ENCODE assay signal across 8 mouse cellular contexts in genomic region chr5:113491988-113492387, GRCm38 (mm10). TPM values are rescaled to one million over a fixed set of nuclear protein-coding genes. Genes with fewer than 3 reads are reported as not detected.
DNase-seq lines count a peak whose midpoint lies in the region; ATAC-seq and TF ChIP-seq lines count a peak whose summit lies in the region.
"Had no signal": no experiment of that assay in that cellular context is flagged by ENCODE, and none has a peak within 500 bp of the region (broad histone marks: within the 10 kb centered on the region; RNA-seq: fewer than 3 reads in every experiment).

No protein-coding gene starts in this region.

- no peaks in the 10 kb centered on the region for H3K9me3 ChIP-seq in lung, embryonic 14.5 days (ENCODE audit: low read depth, low read length)
- H3K9me3 ChIP-seq in lung, postnatal 0 days (ENCODE audit: low read length) = no peaks in the 10 kb centered on the region
- H3K9me3 ChIP-seq in forebrain, embryonic 15.5 days = no peaks in the 10 kb centered on the region
- H3K9me3 ChIP-seq in limb, embryonic 15.5 days = no peaks in the 10 kb centered on the region
- no peaks in the 10 kb centered on the region for H3K9me3 ChIP-seq in stomach, postnatal 0 days (ENCODE audit: control insufficient read depth, low read length)

- WGBS in lung, embryonic 14.5 days = 82% methylated on average over 3 of the region's 3 CpGs
- 84% methylated on average over 3 of the region's 3 CpGs for WGBS in lung, postnatal 0 days
- 79% methylated on average over 3 of the region's 3 CpGs for WGBS in forebrain, embryonic 15.5 days
- 73% methylated on average over 3 of the region's 3 CpGs for WGBS in limb, embryonic 15.5 days
- 73% methylated on average over 3 of the region's 3 CpGs for WGBS in stomach, postnatal 0 days
- WGBS in kidney, adult 2 months = 79% methylated on average over 3 of the region's 3 CpGs

- no peak overlapping the region for H3K4me3 ChIP-seq in lung, embryonic 14.5 days (ENCODE audit: low read depth, low read length)
- H3K4me3 ChIP-seq in lung, postnatal 0 days (ENCODE audit: low read depth, low read length) = no peak overlapping the region
- peak overlapping the region; percentile 56; the same call in 1 of the 2 replicates for H3K4me3 ChIP-seq in forebrain, embryonic 15.5 days
- peak overlapping the region; percentile 58 for H3K4me3 ChIP-seq in limb, embryonic 15.5 days
- no peak overlapping the region; the same call in 1 of the 2 replicates for H3K4me3 ChIP-seq in stomach, postnatal 0 days (ENCODE audit: low read depth, low read length)
- no peak overlapping the region for H3K4me3 ChIP-seq in kidney, adult 2 months (ENCODE audit: insufficient read depth, low read depth, low read length)

- H3K36me3 ChIP-seq in lung, embryonic 14.5 days (ENCODE audit: insufficient read depth) = no peaks in the 10 kb centered on the region
- H3K36me3 ChIP-seq in lung, postnatal 0 days (ENCODE audit: insufficient read depth, low read length) = no peaks in the 10 kb centered on the region
- H3K36me3 ChIP-seq in forebrain, embryonic 15.5 days = no peaks in the 10 kb centered on the region
- no peaks in the 10 kb centered on the region for H3K36me3 ChIP-seq in limb, embryonic 15.5 days
- no peaks in the 10 kb centered on the region for H3K36me3 ChIP-seq in stomach, postnatal 0 days (ENCODE audit: control insufficient read depth, insufficient read depth, low read length)
- H3K36me3 ChIP-seq in kidney, adult 2 months (ENCODE audit: control insufficient read depth, insufficient read depth, low read length) = no peaks in the 10 kb centered on the region

- TF ChIP-seq EP300 in lung, postnatal 0 days (IDR thresholded peaks at IDR 0.05) = no peak
- no peak for TF ChIP-seq EP300 in stomach, postnatal 0 days (optimal IDR thresholded peaks at IDR 0.05)

- peak overlapping the region; percentile 82 for H3K4me2 ChIP-seq in lung, embryonic 14.5 days
- H3K4me2 ChIP-seq in lung, postnatal 0 days (replicated peaks; ENCODE audit: low read depth, low read length) = no peak overlapping the region
- H3K4me2 ChIP-seq in forebrain, embryonic 15.5 days (replicated peaks) = peak overlapping the region; percentile 93
- H3K4me2 ChIP-seq in limb, embryonic 15.5 days = peak overlapping the region; percentile 72
- peak overlapping the region; percentile 59 for H3K4me2 ChIP-seq in stomach, postnatal 0 days (replicated peaks; ENCODE audit: low read depth)

- TF ChIP-seq CTCF in lung, embryonic 14.5 days (IDR thresholded peaks at IDR 0.05; ENCODE audit: low read depth) = no peak
- TF ChIP-seq CTCF in lung, postnatal 0 days (IDR thresholded peaks at IDR 0.05) = no peak
- no peak for TF ChIP-seq CTCF in stomach, postnatal 0 days (IDR thresholded peaks at IDR 0.05; ENCODE audit: low read depth)
- no peak for TF ChIP-seq CTCF in kidney, adult 2 months (conservative IDR thresholded peaks at IDR 0.05; ENCODE audit: insufficient read depth, insufficient read length, low read depth, low read length)

- no peak for TF ChIP-seq POLR2A in kidney, adult 2 months (IDR thresholded peaks at IDR 0.05; ENCODE audit: low read depth, low read length)

- no peak overlapping the region for H3K9ac ChIP-seq in lung, embryonic 14.5 days
- H3K9ac ChIP-seq in lung, postnatal 0 days (replicated peaks; ENCODE audit: low read depth) = no peak overlapping the region
- no peak overlapping the region for H3K9ac ChIP-seq in forebrain, embryonic 15.5 days (replicated peaks)
- H3K9ac ChIP-seq in limb, embryonic 15.5 days = no peak overlapping the region
- H3K9ac ChIP-seq in stomach, postnatal 0 days (ENCODE audit: low read length) = no peak overlapping the region

- ATAC-seq in lung, embryonic 14.5 days (ENCODE audit: insufficient read depth) = no peak
- no peak for ATAC-seq in lung, postnatal 0 days
- ATAC-seq in forebrain, embryonic 15.5 days (replicated peaks) = no peak
- ATAC-seq in limb, embryonic 15.5 days (ENCODE audit: insufficient number of reproducible peaks, low FRiP score, low TSS enrichment, low read depth) = no peak
- ATAC-seq in stomach, postnatal 0 days (ENCODE audit: low FRiP score, low TSS enrichment) = no peak

- no peak overlapping the region for H3K27ac ChIP-seq in lung, embryonic 14.5 days (ENCODE audit: low read depth)
- no peak overlapping the region for H3K27ac ChIP-seq in lung, postnatal 0 days (ENCODE audit: low read length)
- 0 out of 2 replicates have a peak overlapping the region, but pooled peaks have one; percentile 47 for H3K27ac ChIP-seq in forebrain, embryonic 15.5 days (replicated peaks)
- no peak overlapping the region for H3K27ac ChIP-seq in limb, embryonic 15.5 days
- H3K27ac ChIP-seq in stomach, postnatal 0 days (replicated peaks) = no peak overlapping the region
- no peak overlapping the region for H3K27ac ChIP-seq in kidney, adult 2 months (ENCODE audit: insufficient read depth, low read depth, low read length)

- H3K4me1 ChIP-seq in lung, embryonic 14.5 days (ENCODE audit: insufficient read depth) = no peaks in the 10 kb centered on the region; the same call in none of the 2 replicates
- no peaks in the 10 kb centered on the region for H3K4me1 ChIP-seq in lung, postnatal 0 days (ENCODE audit: insufficient read depth, low read depth, low read length)
- H3K4me1 ChIP-seq in forebrain, embryonic 15.5 days = peaks cover 40% of the 10 kb centered on the region
- peaks cover 40% of the 10 kb centered on the region for H3K4me1 ChIP-seq in limb, embryonic 15.5 days
- no peaks in the 10 kb centered on the region for H3K4me1 ChIP-seq in stomach, postnatal 0 days (replicated peaks; ENCODE audit: control insufficient read depth, insufficient read depth)
- no peaks in the 10 kb centered on the region for H3K4me1 ChIP-seq in kidney, adult 2 months (ENCODE audit: control insufficient read depth, insufficient read depth, low read length)

- peaks cover 22% of the 10 kb centered on the region for H3K27me3 ChIP-seq in lung, embryonic 14.5 days (ENCODE audit: insufficient read depth, low read length)
- H3K27me3 ChIP-seq in lung, postnatal 0 days (replicated peaks; ENCODE audit: insufficient read depth, low read length) = no peaks in the 10 kb centered on the region; the same call in 1 of the 2 replicates
- no peaks in the 10 kb centered on the region for H3K27me3 ChIP-seq in forebrain, embryonic 15.5 days
- peaks cover 31% of the 10 kb centered on the region for H3K27me3 ChIP-seq in limb, embryonic 15.5 days
- no peaks in the 10 kb centered on the region; the same call in 1 of the 2 replicates for H3K27me3 ChIP-seq in stomach, postnatal 0 days (ENCODE audit: control insufficient read depth, insufficient read depth, low read length)
- no peaks in the 10 kb centered on the region for H3K27me3 ChIP-seq in kidney, adult 2 months (replicated peaks; ENCODE audit: control insufficient read depth, insufficient read depth, low read length)

- DNase-seq in lung, embryonic 14.5 days = no peak
- DNase-seq in lung, postnatal 0 days (ENCODE audit: low spot score) = no peak
- no peak for DNase-seq in stomach, postnatal 0 days (ENCODE audit: low spot score)
- no peak for DNase-seq in embryo, embryonic 10 days (ENCODE audit: low spot score)
- DNase-seq in kidney, adult 2 months = no peak
- DNase-seq: thymus, postnatal 36 days had no signal

RNA-seq across cellular contexts. Expression of gene Wscd2, which starts 1.9 kb away (rescaled TPM):
- polyA plus RNA-seq in lung, embryonic 14.5 days (2014; fragmentation: Nextera tagmentation; extraction: Ambion mirVana) = 5.9 and 6.4 TPM in 2 replicates
- 2.5 and 2.7 TPM in 2 replicates for polyA plus RNA-seq in lung, postnatal 0 days (2015; fragmentation: Nextera tagmentation; extraction: Ambion mirVana)
- 7.9 and 8.4 TPM in 2 replicates for polyA plus RNA-seq in forebrain, embryonic 15.5 days (2015; fragmentation: Nextera tagmentation; extraction: Ambion mirVana)
- 9.1 and 11.0 TPM in 2 replicates for polyA plus RNA-seq in limb, embryonic 15.5 days (2015; fragmentation: Nextera tagmentation; extraction: Ambion mirVana)
- 5.2 and 5.7 TPM in 2 replicates for polyA plus RNA-seq in stomach, postnatal 0 days (2015; fragmentation: Nextera tagmentation; extraction: Ambion mirVana)
- 9.0 and 10.1 TPM in 2 replicates for polyA plus RNA-seq in kidney, adult 2 months (2012; rRNA removed)

Comparison
In these comparisons a context has a peak if more than half of its experiments do, and no peak if none do; other contexts are left out.
1. H3K4me3 ChIP-seq: peak in forebrain, embryonic 15.5 days (single experiment) and limb, embryonic 15.5 days (single experiment); none in lung, embryonic 14.5 days (single experiment), lung, postnatal 0 days (single experiment), stomach, postnatal 0 days (single experiment) and kidney, adult 2 months (single experiment).